Mouse (Mus musculus) urinary bladder, postnatal 14 days (tissue): Measurements from ENCODE around the gene Tril.
A peak's percentile ranks its signal among the peaks of the same experiment; 100 is the strongest.

Source experiments
- DNase-seq: peaks from one replicate; pipeline ENCODE4 v3.0.0; 2021; ENCODE audit warnings: low spot score

Tril gene

GRCm38 (mm10) chr6:53820486-53820985 lies at the start of gene Tril:
TSS of gene Tril (minus strand) at chr6:53820830.
- peak; percentile 83 for DNase-seq

DNA sequence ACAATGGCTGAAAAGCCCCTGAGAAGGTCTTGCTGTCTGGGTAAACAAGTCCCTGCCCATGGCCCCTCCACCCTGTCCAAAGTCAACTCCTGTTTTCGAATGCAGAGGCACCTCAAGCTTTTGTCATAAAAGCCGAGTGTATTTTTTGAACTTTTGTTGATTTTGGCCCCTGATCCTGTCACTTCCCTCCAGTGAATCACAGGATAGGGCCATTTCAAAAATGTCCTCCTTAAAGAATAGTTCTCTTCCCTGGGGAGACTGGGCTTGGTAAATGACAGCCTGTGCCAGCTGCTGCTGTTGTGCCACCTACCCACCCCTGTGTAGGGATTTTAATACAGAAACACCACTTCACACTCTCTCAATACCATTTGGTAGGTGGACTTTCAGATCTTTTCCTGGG lies 42.4 kb upstream of the Tril start:
- DNase-seq = no peak

- DNase-seq = no peak
These were observed 38.5 kb upstream of the Tril start for GRCm38 (mm10) chr6:53859106-53859505.

- no peak for DNase-seq
These were observed 37.2 kb upstream of the Tril start for GRCm38 (mm10) chr6:53857822-53858221.

- no peak for DNase-seq
These were observed 36.1 kb upstream of the Tril start for GRCm38 (mm10) chr6:53856775-53857174.

GRCm38 (mm10) chr6:53854971-53855856 lies 34.6 kb upstream of the Tril start:
- DNase-seq = no peak

- no peak for DNase-seq
These were observed 33.6 kb upstream of the Tril start for GRCm38 (mm10) chr6:53854226-53854625.

DNA sequence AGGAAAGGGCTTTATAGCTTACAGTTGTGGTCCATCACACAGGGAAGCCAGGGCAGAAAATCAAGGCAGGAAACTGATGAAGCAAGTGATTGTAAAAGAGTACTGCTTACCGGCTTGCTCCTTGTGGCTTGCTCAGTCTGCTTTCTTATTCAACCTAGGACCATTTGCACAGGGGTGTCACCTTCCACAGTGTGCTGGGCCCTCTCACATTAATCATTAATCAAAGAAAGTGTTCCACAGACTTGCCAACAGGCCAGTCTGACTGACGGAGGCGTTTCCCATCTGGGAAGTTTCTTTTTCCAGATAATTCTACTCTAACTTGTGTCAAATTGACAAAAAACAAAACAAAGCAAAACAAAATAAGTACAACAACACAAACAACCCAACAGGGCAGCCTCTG lies 32.9 kb upstream of the Tril start:
- no peak for DNase-seq

DNA sequence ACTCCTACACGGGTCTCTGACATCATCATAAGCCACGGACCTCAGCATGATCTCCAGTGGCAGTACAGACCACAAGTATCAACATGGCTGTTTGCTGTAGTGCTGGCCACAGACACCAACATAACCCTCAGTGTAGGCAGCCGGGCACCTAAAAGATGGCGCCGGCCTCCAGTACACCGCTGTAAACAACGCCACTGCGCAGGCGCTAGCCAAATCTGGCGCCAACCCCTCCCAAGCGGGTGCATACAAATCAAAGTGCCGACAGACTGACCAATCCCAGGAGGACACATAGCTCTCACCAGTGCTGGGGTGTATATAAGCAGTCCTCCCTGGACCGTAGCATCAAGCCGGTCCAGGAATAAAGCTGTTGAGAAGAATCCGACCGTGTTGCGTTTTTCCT lies 24.0 kb upstream of the Tril start:
- no peak for DNase-seq

GRCm38 (mm10) chr6:53825213-53825612 lies 4.6 kb upstream of the Tril start:
- peak; percentile 28 for DNase-seq

- DNase-seq = peak; percentile 27
These were observed 441 bp upstream of the Tril start for GRCm38 (mm10) chr6:53821041-53821501.

DNA sequence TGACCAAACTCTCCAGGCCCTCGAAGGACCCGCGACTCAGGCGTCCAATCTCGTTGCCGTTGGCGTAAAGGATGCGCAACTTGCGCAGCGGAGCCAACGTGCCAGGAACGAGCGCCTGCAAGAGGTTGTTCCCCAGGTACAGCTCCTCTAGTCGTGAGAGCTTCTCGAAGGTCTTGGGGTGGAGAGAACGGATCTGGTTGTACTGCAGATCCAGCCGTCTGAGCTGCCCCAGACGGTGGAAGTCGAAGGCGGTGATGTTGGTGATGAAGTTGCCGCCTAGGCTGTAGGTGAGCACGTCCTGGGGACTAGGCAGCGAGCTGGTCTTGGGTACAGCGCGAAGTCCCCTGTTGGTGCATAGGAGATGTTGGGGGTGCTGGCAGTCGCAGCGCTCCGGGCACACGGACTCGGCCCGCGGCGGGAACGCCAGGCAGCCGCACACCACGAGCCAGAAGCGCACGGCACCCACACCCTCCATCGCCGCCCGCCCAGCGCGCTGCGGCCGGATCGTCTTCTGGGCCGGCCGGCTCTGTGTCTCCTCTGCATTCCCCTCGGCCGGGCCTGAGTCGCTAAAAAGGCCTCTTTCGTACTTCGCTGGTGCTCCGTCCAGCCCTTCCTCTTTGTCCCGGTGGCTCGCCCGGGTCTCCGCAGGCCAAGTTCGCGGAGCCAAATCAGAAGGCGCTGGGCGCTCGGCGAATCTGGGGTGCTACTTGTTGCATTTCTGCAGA lies 707 bp downstream of the Tril start:
- peak; percentile 47 for DNase-seq

GRCm38 (mm10) chr6:53818732-53819661 lies 1.6 kb downstream of the Tril start:
- DNase-seq = peak; percentile 68

DNA sequence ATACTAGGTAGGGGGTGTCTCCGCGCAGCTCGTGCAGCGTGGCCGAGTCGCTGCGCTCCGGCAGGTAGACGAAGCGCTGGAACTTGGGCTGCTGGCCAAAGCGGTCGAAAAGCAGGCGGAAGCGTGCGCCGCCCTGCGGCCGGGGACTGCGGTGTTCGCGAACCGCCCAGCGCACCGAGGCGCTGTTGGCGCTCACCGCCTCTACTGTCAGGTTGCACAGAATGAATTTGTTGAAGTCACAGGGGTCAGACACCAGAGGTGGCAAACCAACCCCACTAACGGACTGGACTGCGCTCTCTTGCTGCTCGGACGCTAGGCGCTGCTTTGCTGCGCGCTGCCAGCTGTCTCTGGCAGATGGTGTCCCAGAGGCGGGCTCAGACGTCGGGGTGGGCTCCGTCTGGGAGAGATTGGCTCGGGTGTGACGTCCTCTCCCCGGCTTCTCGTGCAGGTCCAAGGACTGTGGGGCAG lies 2.3 kb downstream of the Tril start:
- DNase-seq = peak; percentile 89

DNA sequence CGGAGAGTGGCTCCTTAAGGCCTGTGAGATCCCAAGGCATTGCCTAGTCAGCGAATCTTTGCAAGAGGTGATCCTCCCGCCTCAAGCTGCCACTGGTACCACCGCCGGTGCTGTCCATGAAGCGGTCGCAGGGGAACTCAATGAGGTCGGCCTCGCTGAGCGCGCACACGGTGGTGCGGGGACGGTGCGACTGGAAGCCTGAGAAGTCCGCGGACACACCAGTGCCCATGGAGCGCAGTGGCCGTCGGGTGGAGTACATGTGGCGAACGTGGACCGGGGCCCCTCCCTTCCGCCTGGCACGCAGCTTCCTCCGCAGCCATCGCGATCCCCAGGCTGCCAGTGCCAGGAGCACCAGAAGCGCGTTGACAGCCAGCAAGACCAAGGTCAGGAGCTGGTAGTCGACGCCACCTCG lies 2.9 kb downstream of the Tril start:
- peak; percentile 29 for DNase-seq

DNA sequence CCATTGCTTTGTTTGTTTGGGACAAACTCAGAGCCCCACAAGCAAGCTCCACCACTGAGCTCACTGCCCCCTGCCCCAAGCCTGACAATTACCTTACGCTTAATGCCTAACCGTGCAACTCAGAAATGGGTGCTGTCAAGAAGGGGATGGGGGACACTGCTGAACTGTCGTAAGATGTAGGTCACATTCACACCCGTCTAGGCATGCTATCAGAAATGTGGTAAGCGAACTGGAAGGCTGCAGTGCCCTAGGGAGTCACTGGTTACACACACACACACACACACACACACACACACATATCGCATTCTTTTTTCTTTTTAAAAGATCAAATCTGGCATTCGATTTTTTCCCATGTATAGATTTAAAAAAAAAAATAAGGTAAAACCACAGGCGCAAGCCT lies 4.0 kb downstream of the Tril start:
- DNase-seq = no peak

DNA sequence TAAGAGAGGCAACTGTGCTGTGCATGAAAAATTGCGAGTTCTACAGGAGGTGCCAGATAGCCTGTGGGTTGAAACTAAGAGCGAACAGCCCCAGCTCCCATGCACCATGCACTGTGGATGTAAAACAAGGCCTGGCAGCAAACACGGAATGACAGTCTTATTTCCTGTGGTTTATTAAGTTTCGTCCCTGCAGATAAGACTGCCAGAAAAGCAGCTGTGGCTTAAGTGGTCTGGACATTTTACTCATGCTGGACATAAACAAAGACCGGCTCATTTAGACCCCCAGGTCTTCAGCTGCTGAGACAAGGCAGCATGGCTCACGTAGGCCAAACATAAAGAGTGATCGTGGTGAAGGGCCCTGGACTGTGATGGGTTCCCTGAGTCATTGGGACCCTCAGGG lies 4.9 kb downstream of the Tril start:
- no peak for DNase-seq

GRCm38 (mm10) chr6:53814214-53814613 lies 6.4 kb downstream of the Tril start:
- no peak for DNase-seq

DNA sequence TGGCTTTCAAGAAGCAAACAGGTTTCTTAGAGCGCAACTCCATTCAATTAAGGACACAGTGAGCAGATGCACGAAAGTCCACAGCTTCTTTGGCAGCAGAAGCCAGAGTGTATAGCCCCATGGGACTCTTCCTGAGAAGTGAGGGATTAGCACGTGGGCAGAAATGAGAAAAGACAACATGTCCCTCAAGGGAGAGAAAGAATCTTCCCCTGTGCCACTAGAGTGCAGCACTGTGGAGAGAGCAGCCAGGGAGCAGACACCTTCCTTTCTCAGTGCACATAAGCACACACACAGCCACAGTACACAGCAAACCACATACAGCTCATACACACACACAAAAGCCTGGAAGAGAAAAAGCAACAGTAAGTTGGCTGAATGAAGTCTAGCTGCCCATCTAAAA lies 8.4 kb downstream of the Tril start:
- DNase-seq = no peak

DNA sequence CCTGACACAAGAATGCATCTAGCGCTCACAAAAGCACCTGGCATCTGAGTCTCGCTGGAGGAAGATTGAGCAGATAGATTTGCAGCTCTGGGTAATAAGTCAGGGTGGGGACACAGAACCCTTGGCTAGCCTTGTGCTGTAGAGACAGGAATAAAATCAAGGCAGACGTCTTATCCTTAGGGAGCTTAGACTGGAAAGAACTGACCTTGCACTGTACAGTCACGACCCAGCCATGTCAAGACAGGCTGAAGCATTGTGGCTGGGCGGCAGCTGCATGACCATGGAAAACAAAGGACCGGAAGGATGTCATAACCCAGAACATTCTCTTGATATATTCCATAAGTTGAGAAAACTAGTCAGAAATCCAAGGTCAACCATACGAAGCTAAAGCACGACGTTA lies 11.8 kb downstream of the Tril start:
- DNase-seq = no peak

DNA sequence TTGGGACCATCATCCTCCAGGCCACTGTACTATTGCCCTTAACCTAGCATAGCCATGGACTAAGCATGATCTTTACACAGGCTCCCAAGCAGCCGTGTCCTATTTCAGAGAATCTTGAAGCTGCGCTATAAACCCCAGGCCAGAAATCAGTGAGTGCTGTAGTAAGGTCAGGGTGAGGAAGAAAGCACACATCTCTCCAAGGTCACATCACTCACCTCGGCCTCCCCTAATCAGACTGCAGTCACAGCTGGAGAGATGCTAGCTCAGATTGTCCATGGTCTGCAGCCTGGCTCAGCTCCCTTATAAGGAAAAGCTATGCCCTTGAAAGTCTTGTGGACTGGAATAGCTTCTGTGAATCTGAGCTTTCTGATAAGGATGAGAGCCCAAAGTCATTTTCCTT lies 13.4 kb downstream of the Tril start:
- no peak for DNase-seq

DNA sequence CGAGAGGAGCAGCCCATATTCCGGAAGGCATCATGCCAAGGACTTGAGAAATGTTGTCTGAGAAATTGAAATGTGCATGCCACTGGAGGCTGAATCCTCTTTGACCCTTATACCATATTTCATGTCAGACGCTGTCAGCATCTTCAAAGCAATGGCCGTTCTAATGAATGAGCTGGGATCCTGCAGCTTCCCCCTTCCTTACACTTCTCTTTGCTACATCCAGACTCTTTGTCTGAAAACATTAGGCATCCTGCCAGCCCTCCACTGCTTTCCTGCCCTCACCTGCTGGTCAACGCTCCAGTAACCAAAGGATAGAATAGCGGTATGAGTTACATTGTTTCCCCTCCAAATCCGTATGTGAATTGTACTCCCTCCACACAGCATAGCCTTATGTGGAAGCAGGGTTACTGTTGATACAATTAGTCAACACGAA lies 14.0 kb downstream of the Tril start:
- no peak for DNase-seq
